Mouse (Mus musculus) urinary bladder, postnatal 14 days (tissue): ENCODE results near the gene Sart3.

ENCODE experiments used
- DNase-seq: peaks from one replicate; pipeline ENCODE4 v3.0.0; 2021; ENCODE audit warnings: low spot score

The Sart3 gene

GRCm38 (mm10) chr5:113765641-113766526 lies 6.4 kb downstream of the Sart3 start:
- no peak for DNase-seq

- DNase-seq, result no peak
Observed at GRCm38 (mm10) chr5:113764426-113764825, 7.9 kb downstream of the Sart3 start.

DNA sequence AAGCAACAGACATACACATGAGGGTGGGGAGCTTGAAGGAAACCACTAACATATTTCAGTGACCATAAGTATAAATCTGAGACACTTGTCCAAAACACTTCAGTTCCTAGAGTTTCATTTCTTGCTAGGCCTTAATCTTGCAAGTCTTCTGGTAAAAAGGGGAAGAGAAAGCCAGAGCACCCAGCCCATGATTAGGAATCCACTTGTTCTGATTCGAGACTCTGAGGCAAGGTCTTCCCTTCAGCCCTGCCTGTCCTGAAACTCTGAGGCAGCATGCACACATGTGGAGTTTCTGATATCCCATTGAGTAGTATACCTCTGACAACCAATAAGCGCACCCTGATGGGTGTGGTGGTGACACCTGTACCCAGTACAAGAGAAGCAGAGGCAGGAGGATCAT lies 10.7 kb downstream of the Sart3 start:
- DNase-seq, result no peak

GRCm38 (mm10) chr5:113755347-113756030 lies 16.8 kb downstream of the Sart3 start:
- DNase-seq, result no peak

DNA sequence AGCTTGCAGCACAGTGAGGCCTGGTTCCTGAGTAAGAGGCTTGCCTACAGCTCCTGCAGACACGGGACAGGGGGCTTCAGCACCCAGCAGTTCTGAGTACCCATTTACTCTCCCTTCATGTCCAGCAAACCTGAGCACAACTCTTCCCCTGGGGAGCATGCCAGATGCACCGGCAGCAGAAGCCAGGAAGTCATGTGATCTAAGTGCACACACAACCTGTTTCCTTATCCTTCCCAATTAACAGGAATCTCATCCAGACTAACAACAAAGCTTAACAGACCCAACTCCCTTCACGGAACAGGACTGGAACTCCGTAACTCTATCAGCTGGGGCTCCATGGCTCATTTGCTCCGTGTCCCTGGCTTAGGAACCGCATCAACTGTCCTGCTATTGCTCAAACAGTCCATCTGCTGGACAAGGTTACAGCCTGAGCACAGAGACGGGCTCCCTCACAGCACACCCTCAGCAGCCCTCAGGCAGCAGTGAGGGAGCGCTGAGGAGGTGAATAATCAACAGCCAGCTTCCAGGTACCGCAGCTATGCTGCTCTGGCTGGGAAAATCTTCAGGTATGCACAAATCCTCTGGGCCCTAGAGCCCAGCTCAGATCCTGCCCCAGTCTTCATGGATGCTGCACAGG lies 20.7 kb downstream of the Sart3 start:
- DNase-seq, result no peak

DNA sequence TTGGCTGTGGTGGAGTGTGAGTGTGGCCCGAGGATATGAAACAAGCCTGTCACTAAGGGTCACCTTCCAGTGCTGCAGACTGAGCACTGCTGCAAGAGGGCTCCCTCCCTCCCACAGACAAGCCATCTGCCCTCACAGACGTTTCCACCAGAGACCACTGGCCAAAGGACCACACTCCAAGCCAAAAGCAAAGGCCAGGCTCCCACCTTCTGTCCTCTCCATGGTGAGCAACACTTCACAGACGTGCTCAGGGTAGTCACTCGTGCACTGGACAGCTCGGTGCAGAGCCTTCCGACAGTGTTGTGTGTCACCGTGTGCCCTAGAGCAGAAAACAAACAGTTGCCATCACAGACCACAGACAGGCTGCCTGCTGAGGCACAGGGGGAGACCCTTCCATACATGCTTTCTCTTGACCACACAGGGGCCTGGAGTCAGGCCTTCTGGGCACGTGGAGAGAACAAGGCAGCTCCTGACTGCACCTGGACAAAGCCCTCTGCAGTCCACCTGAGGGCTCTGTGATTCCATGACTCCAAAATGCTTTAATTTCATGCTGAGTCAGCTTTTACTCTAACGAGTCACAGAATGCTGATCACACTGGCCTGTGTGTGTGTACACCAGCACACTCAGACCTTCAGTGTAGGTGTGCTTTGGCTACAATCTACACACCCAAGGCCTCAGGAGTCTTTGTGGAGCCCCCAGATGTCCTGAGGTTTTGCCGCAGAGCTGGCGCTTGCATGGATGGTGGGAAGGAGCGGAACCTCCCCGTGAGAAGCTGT lies 23.6 kb downstream of the Sart3 start:
- DNase-seq, result no peak

GRCm38 (mm10) chr5:113747629-113748028 lies 24.7 kb downstream of the Sart3 start:
- DNase-seq, result no peak

GRCm38 (mm10) chr5:113737607-113738237 lies 34.6 kb downstream of the Sart3 start:
- no peak for DNase-seq

DNA sequence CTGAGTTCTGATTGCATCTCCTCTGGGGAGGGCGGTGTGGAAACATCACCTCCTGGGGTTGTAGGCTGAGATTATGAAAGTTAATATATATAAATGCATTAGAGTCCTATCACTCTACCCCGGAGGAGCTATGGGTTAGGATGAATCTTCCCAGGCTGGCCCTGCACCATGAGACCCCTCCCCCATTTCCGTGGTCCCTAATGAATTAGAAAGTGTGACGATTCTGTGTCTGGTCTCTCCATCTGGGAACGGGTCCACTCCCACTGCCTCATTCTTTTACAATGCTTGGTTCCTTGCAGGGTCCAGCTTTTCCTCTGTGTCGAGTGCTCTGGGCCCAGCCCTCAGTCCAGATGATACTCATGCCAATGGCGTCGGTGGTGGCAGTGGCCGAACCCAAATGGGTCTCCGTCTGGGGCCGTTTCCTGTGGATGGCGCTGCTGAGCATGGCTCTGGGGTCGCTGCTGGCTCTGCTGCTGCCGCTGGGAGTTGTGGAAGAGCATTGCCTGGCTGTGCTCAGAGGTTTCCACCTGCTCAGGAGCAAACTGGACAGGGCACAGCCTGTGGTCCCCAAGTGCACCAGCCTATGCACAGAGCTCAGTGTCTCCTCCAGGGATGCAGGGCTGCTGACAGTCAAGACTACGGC lies 35.7 kb downstream of the Sart3 start:
- no peak for DNase-seq

DNA sequence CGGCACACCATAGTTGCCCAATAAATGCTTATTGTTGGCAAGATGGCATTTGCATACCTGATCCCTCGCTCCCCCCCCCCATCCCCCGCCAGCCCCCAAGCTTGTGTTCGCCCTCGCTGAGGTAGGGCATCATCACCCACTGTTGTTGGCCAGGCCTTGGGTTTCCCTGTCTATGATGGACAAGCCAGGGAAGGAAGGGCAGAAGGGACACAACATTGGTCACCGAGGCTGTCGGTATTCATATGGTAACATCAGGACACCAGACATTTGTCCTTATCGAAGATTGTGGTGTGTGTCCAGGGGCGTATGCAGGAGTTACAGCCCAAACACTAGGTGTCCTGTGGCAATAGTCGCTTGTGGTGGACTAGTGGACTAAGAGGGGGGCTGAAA lies 36.2 kb downstream of the Sart3 start:
- DNase-seq, result no peak

GRCm38 (mm10) chr5:113735345-113736112 lies 36.8 kb downstream of the Sart3 start, which contains the start of gene Ficd:
TSS of gene Ficd (plus strand) at chr5:113735803.
- DNase-seq, result peak; percentile 94

DNA sequence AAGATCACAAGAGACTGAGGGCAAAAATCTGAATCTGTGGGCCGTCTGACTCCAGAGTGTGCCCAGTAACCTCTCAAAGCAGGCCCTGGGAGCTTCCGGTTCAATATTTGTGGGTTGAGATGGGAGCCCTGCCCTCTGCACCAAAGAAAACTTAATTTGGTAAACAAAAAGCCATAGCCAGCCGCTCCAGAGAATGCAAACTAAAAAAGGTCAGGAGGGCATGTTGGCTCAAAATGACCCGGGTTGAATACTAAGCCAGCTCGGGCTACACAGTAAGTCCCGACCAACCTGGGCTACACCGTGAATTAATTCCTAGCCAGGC lies 37.3 kb downstream of the Sart3 start:
- no peak for DNase-seq

- no peak for DNase-seq
Observed at GRCm38 (mm10) chr5:113734376-113734775, 37.9 kb downstream of the Sart3 start.

- peak; percentile 48 for DNase-seq
Observed at GRCm38 (mm10) chr5:113732182-113732581, 40.1 kb downstream of the Sart3 start.

- DNase-seq, result no peak
Observed at GRCm38 (mm10) chr5:113731174-113731573, 41.1 kb downstream of the Sart3 start.

DNA sequence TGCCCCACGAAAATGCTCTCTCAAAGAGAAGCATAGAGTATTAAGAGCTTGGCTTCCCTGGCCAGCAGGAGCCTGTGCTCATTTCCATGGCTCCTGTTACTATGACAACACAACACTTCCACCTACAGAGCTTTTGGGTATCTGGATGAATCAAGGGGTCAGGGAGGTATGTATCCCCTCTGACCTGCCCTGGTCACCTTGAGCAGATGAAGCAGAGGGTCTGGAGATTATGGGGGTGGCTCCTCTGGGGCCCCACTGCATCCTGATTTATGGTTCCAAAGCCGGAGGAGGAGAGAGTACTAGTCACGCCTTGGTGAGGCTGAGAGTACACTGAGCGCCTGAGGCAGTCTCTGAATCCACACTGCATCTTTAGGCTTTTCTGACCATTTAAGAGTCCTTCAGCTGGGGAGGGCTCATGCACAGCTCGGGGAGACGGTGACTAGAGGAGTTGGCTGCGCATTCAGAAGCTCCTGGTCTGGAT lies 41.6 kb downstream of the Sart3 start:
- no peak for DNase-seq

DNA sequence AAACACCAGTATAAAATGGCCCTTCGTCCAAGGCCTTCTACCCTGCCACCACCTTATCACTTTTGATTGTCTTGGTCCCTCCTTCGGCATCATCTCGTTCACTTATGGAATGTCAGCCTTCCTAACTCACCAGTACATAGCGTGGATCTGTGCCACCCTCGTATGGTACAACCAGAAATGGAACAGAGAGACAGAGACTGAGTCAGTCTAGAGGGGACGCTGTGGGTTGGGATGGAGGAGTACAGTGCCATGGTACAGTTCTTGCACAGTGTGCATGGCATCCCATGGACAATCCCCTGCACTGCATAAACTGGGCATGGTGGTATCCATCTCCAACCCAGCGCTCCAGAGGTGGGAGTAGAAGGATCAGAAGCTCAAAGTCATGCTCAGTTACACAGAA lies 43.6 kb downstream of the Sart3 start:
- DNase-seq, result no peak

DNA sequence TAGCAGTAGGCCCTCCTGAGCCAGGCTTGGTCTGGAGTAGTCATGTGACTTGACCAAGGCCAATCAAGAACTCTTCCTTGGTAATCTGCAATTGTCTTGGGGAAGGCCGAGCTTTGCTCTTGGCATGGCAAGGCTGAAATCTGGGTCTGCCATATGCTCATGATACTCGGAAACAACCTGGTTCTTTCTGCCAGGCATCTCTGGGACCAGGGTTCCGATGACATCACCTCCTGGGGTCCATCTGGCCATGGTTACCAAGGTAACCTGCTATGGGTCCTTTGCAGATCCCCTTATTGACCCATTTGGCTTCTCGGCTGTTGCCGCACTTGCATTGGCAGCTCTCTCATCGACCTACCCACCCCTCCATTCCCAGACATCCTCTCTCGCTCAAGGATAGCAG lies 44.3 kb downstream of the Sart3 start:
- no peak for DNase-seq

- no peak for DNase-seq
Observed at GRCm38 (mm10) chr5:113727238-113727637, 45.1 kb downstream of the Sart3 start.

DNA sequence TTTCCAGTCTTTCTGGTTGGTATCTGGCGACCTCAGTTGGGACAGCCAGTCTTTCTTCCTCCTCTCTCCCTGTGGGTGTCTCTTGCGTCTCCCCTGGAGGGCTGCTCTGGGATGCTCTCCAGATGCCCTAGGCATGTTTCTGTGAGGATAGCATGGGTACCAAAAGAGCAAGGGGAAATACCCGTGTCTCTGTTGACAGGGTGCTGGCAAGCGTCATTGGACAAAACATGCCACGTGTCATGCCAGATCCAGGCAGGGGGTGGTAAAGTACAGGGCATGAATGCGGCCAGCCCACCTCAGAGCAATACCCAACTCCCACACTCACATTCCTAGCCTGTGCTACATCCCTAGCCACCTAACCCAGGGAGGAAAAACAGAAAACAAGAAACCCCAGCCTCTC lies 45.7 kb downstream of the Sart3 start:
- no peak for DNase-seq
